Mouse (Mus musculus) CH12.LX (cell line): ENCODE results near the gene Mrpl48. TPM values are rescaled to one million over a fixed set of nuclear protein-coding genes. Genes with fewer than 3 reads are reported as not detected.
A peak's percentile ranks its signal among the peaks of the same experiment; 100 is the strongest.

ENCODE experiments used
- DNase-seq: peaks from one replicate; pipeline ENCODE4 v3.0.0-alpha.2; 2013; ENCODE audit errors: extremely low read depth
- H3K27ac ChIP-seq: 2 replicates; pipeline ENCODE4 v1.5.1; 2012; ENCODE audit warnings: low read depth, mild to moderate bottlenecking, control low read depth, moderate library complexity; ENCODE audit not compliant: insufficient read depth
- H3K27me3 ChIP-seq: replicated peaks from 2 replicates; pipeline ENCODE3; 2012; ENCODE audit warnings: inconsistent platforms
- H3K36me3 ChIP-seq, 2 experiments: replicated peaks in 1 of 2; 2 replicates each; pipeline versions ENCODE3 to v1.6.1; 2012; ENCODE audit warnings: inconsistent platforms in 1 of 2, low read length in 1 of 2, mild to moderate bottlenecking in 1 of 2, mixed read lengths in 1 of 2, moderate library complexity in 1 of 2; ENCODE audit not compliant: control insufficient read depth in 1 of 2, insufficient read depth in 1 of 2
- H3K4me1 ChIP-seq, 2 experiments: 2 replicates each; pipeline ENCODE4 v1.6.1; 2012; ENCODE audit warnings: inconsistent platforms in 1 of 2, moderate library complexity in 1 of 2; ENCODE audit not compliant: insufficient read depth in 2 of 2, control insufficient read depth in 1 of 2
- H3K4me2 ChIP-seq: 2 replicates; pipeline ENCODE4 v1.6.1; 2012; ENCODE audit warnings: low read depth, mild to moderate bottlenecking, control low read depth; ENCODE audit not compliant: poor library complexity, insufficient read depth, severe bottlenecking
- H3K4me3 ChIP-seq, 3 experiments: fragments of 150-350 bp in 1 of 3; sonication (generic) in 1 of 3; replicated peaks in 1 of 3; 2 replicates each; pipeline versions ENCODE3 to v1.5.1; 2011 to 2012; ENCODE audit warnings: low read depth in 2 of 3, low read length in 2 of 3, mild to moderate bottlenecking in 2 of 3, moderate library complexity in 2 of 3, control low read depth in 1 of 3, improper control_type of control experiment in 1 of 3, inconsistent platforms in 1 of 3, mixed read lengths in 1 of 3; ENCODE audit not compliant: poor library complexity in 1 of 3
- H3K79me2 ChIP-seq: replicated peaks from 2 replicates; pipeline ENCODE4 v1.6.1; 2012; ENCODE audit warnings: mild to moderate bottlenecking, moderate library complexity; ENCODE audit not compliant: control insufficient read depth, poor library complexity, insufficient read depth, severe bottlenecking; ENCODE audit errors: extremely low read depth
- H3K9ac ChIP-seq: 2 replicates; pipeline ENCODE4 v1.6.1; 2012; ENCODE audit warnings: low read depth, mild to moderate bottlenecking, control low read depth, moderate library complexity; ENCODE audit not compliant: insufficient read depth
- H3K9me3 ChIP-seq: replicated peaks from 2 replicates; pipeline ENCODE3; 2012; ENCODE audit warnings: low read length, inconsistent platforms, mixed read lengths
- BHLHE40 ChIP-seq: IDR thresholded peaks from 2 replicates; pipeline ENCODE4 v1.6.1; 2011; ENCODE audit warnings: mild to moderate bottlenecking, low read depth, low read length, improper control_type of control experiment
- CHD1 ChIP-seq: IDR thresholded peaks from 2 replicates; pipeline ENCODE4 v1.6.1; 2012; ENCODE audit warnings: low read depth, low read length, improper control_type of control experiment, inconsistent platforms
- CHD2 ChIP-seq: IDR thresholded peaks from 2 replicates; pipeline ENCODE4 v1.6.1; 2011; ENCODE audit warnings: low read length, improper control_type of control experiment
- E2F4 ChIP-seq: IDR thresholded peaks from 2 replicates; pipeline ENCODE4 v1.6.1; 2011; ENCODE audit warnings: low read depth, low read length, improper control_type of control experiment; ENCODE audit not compliant: insufficient replicate concordance
- ELF1 ChIP-seq: IDR thresholded peaks from 2 replicates; pipeline ENCODE4 v1.6.1; 2014; ENCODE audit warnings: low read depth, mild to moderate bottlenecking, inconsistent platforms, low read length, improper control_type of control experiment
- ETS1 ChIP-seq: conservative IDR thresholded peaks from 2 replicates; pipeline ENCODE4 v1.6.1; 2012; ENCODE audit warnings: low read depth, mild to moderate bottlenecking, inconsistent platforms, low read length, improper control_type of control experiment, moderate library complexity
- GABPA ChIP-seq: IDR thresholded peaks from 2 replicates; pipeline ENCODE4 v1.6.1; 2012; ENCODE audit warnings: low read depth, low read length, improper control_type of control experiment, inconsistent platforms; ENCODE audit not compliant: insufficient replicate concordance
- HCFC1 ChIP-seq: IDR thresholded peaks from 2 replicates; pipeline ENCODE4 v1.6.1; 2012; ENCODE audit warnings: low read depth, mild to moderate bottlenecking, inconsistent platforms, low read length, improper control_type of control experiment
- IRF4 ChIP-seq: IDR thresholded peaks from 2 replicates; pipeline ENCODE4 v1.6.1; 2014; ENCODE audit warnings: low read depth, mild to moderate bottlenecking, inconsistent platforms, low read length, improper control_type of control experiment
- MAFK ChIP-seq: IDR thresholded peaks from 2 replicates; pipeline ENCODE4 v1.6.1; 2011; ENCODE audit warnings: low read length, improper control_type of control experiment; ENCODE audit not compliant: insufficient replicate concordance
- MAZ ChIP-seq: IDR thresholded peaks from 2 replicates; pipeline ENCODE4 v1.6.1; 2012; ENCODE audit warnings: low read depth, mild to moderate bottlenecking, inconsistent platforms, low read length, improper control_type of control experiment, moderate library complexity
- MYC ChIP-seq: IDR thresholded peaks from 2 replicates; pipeline ENCODE4 v1.6.1; 2011; ENCODE audit warnings: low read depth, mild to moderate bottlenecking, improper control_type of control experiment, low read length
- NELFE ChIP-seq: IDR thresholded peaks from 2 replicates; pipeline ENCODE4 v1.6.1; 2011; ENCODE audit warnings: low read depth, low read length, improper control_type of control experiment
- NRF1 ChIP-seq: IDR thresholded peaks from 2 replicates; pipeline ENCODE4 v1.6.1; 2014; ENCODE audit warnings: low read depth, mild to moderate bottlenecking, inconsistent platforms, low read length, improper control_type of control experiment, moderate library complexity
- POLR2A ChIP-seq: IDR thresholded peaks from 2 replicates; pipeline ENCODE4 v1.6.1; 2011; ENCODE audit warnings: low read depth, mild to moderate bottlenecking, improper control_type of control experiment, low read length
- POLR2AphosphoS2 ChIP-seq: IDR thresholded peaks from 2 replicates; pipeline ENCODE4 v1.6.1; 2011; ENCODE audit warnings: low read depth, low read length, improper control_type of control experiment
- RAD21 ChIP-seq: IDR thresholded peaks from 2 replicates; pipeline ENCODE4 v1.6.1; 2011; ENCODE audit warnings: low read depth, mild to moderate bottlenecking, low read length, improper control_type of control experiment, moderate library complexity
- RCOR1 ChIP-seq: conservative IDR thresholded peaks from 2 replicates; pipeline ENCODE4 v1.6.1; 2012; ENCODE audit warnings: low read depth, mild to moderate bottlenecking, inconsistent platforms, low read length, improper control_type of control experiment
- SIN3A ChIP-seq: IDR thresholded peaks from 2 replicates; pipeline ENCODE4 v1.6.1; 2012; ENCODE audit warnings: low read length, improper control_type of control experiment, inconsistent platforms
- SMC3 ChIP-seq: IDR thresholded peaks from 2 replicates; pipeline ENCODE4 v1.6.1; 2011; ENCODE audit warnings: low read depth, low read length, improper control_type of control experiment
- TCF12 ChIP-seq: IDR thresholded peaks from 2 replicates; pipeline ENCODE4 v1.6.1; 2014; ENCODE audit warnings: low read depth, mild to moderate bottlenecking, inconsistent platforms, low read length, improper control_type of control experiment
- UBTF ChIP-seq: IDR thresholded peaks from 2 replicates; pipeline ENCODE4 v1.6.1; 2012; ENCODE audit warnings: low read depth, mild to moderate bottlenecking, inconsistent platforms, low read length, improper control_type of control experiment, moderate library complexity
- dilution Hi-C: fragments of 300-500 bp; cut with MboI; formaldehyde crosslinking; loops from 2 replicates; pipeline ENCODE4 v1.14.3; 2020; ENCODE audit warnings: low sequenced_read_pairs; ENCODE audit not compliant: extremely low pct_unique_long_range_greater_than_20kb, extremely low pct_ligation_motif_present
- in situ Hi-C: fragments of 300-500 bp; cut with MboI; formaldehyde crosslinking; loops from 3 replicates; pipeline ENCODE4 v1.14.3; 2019; ENCODE audit warnings: low sequenced_read_pairs, low pct_ligation_motif_present, low pct_unique_long_range_greater_than_20kb, mixed read lengths
- polyA plus RNA-seq: library from polyadenylated mRNA; unstranded; fragments of >175 nt; gene quantifications from 2 replicates; pipeline ENCODE4 v1.2.1, GENCODE M21; 2012; ENCODE audit warnings: low read depth; ENCODE audit not compliant: insufficient read length
- total RNA-seq, 2 experiments: library from RNA; depleted of rRNA; stranded (reverse); fragments of 300-350 nt in 1 of 2; fragments of >200 nt in 1 of 2; gene quantifications; 2 replicates each; pipeline ENCODE4 v1.2.3; 2012 to 2014

The Mrpl48 gene
- total and polyA plus RNA-seq, 3 experiments = 39.1 to 99.4 (median 98.5) TPM

- peak; percentile 83 for TF ChIP-seq NRF1
- no peak for TF ChIP-seq MAFK
- TF ChIP-seq SIN3A = peak; percentile 54; the same call in 1 of the 2 replicates
- TF ChIP-seq HCFC1 = peak; percentile 86
- no peak for TF ChIP-seq GABPA
- TF ChIP-seq NELFE = peak; percentile 56
- TF ChIP-seq ELF1 = peak; percentile 99
- TF ChIP-seq POLR2A = peak; percentile 90
- peak; percentile 79 for TF ChIP-seq BHLHE40
- no peak for TF ChIP-seq UBTF
- TF ChIP-seq RCOR1 = peak; percentile 68; the same call in 1 of the 2 replicates
- TF ChIP-seq ETS1 = peak; percentile 10; the same call in 1 of the 2 replicates
- TF ChIP-seq CHD2 = peak; percentile 76
- no peak for TF ChIP-seq SMC3
Measured at GRCm38 (mm10) chr7:100536804-100537518, 71.1 kb downstream of the Mrpl48 start, which contains the start of gene Coa4 (continued).

- dilution Hi-C loops = no loop called here
- Histone ChIP-seq H3K4me3 (peak overlapping the region in 2 of 3 experiments; percentile 75 to 89), H3K79me2 (0 out of 2 replicates have a peak, but pooled peaks cover 5% of the 10 kb centered on the region), H3K4me2 (peak overlapping the region; percentile 95), H3K4me1 (peaks cover 0 to 13% of the 10 kb centered on the region in 2 experiments; a peak in 2 of 4 replicates), H3K27ac (no peak overlapping the region), H3K27me3 (no peaks in the 10 kb centered on the region), H3K9ac (peak overlapping the region; percentile 59; the same call in 1 of the 2 replicates), H3K9me3 (no peaks in the 10 kb centered on the region), H3K36me3 (peaks cover 15 to 33% of the 10 kb centered on the region in 2 experiments)
- DNase-seq = peak; percentile 12
- in situ Hi-C loops = loop anchor here (5.0 kb wide), 2 partner anchors 46 to 116 kb away; no protein-coding TSS in a partner anchor
- TF ChIP-seq IRF4 (no peak), MYC (no peak), UBTF (no peak), E2F4 (no peak), TCF12 (no peak), POLR2AphosphoS2 (no peak), MAZ (no peak), BHLHE40 (no peak), RAD21 (no peak), CHD1 (no peak), SIN3A (no peak), RCOR1 (no peak)
Measured at GRCm38 (mm10) chr7:100535831-100536230, 72.3 kb downstream of the Mrpl48 start.
